Mouse (Mus musculus): Measurements from ENCODE around the gene Gm49322. TPM values are rescaled to one million over a fixed set of nuclear protein-coding genes. Genes with fewer than 3 reads are reported as not detected.

Gm49322 gene
- polyA plus RNA-seq, 1 experiment from 2014 or later = 1.9 TPM

- Histone ChIP-seq H3K27me3 (replicated peaks; ENCODE audit: control insufficient read depth, insufficient read depth, low read length) (no peaks in the 10 kb centered on the region), H3K4me1 (ENCODE audit: control insufficient read depth, insufficient read depth, low read length) (peaks cover 17% of the 10 kb centered on the region), H3K4me3 (ENCODE audit: low read depth, low read length) (0 out of 2 replicates have a peak overlapping the region, but pooled peaks have one; percentile 18), H3K36me3 (ENCODE audit: control insufficient read depth, insufficient read depth, low read length) (no peaks in the 10 kb centered on the region), H3K27ac (replicated peaks; ENCODE audit: low read depth, low read length) (peak overlapping the region; percentile 44; the same call in 1 of the 2 replicates), H3K9ac (ENCODE audit: low read depth, low read length) (no peak overlapping the region), H3K9me3 (ENCODE audit: control insufficient read depth, low read length) (no peaks in the 10 kb centered on the region), H3K4me2 (ENCODE audit: low read depth, low read length) (peak overlapping the region; percentile 33; the same call in 1 of the 2 replicates)
- ATAC-seq (ENCODE audit: low read depth) (no peak), DNase-seq (ENCODE audit: low spot score) (no peak)
- 63% methylated on average over 4 of the region's 4 CpGs for WGBS
These were observed 53.0 kb downstream of the Gm49322 start for GRCm38 (mm10) chr10:80658841-80659202.

DNA sequence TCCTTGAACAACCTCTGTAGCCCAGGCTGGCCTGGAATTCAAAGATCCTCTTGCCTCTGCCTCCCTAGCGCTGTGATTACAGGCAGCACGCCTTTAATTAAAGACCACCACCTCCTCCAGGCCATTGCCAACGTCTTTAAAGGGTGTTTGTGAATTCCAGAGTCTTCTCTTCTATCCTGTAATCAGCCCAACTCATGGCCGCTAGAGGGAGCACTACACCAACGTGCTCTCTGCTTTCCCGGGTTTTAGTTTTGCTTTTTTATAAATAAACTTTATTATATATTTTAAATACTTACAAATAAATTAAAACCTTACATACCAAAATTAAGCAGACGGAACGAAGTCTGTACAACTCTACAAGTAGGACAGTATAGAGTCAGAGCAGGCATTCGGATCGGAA is 53.4 kb downstream of the Gm49322 start:
- peaks cover 20% of the 10 kb centered on the region for H3K4me1 ChIP-seq (ENCODE audit: control insufficient read depth, insufficient read depth, low read length)
- H3K36me3 ChIP-seq (ENCODE audit: control insufficient read depth, insufficient read depth, low read length) = no peaks in the 10 kb centered on the region
- 12% methylated on average over 10 of the region's 10 CpGs for WGBS
- ATAC-seq (ENCODE audit: low read depth) (no peak), DNase-seq (ENCODE audit: low spot score) (peak; percentile 77)
- H3K27me3 ChIP-seq (replicated peaks; ENCODE audit: control insufficient read depth, insufficient read depth, low read length) = no peaks in the 10 kb centered on the region
- peak overlapping the region; percentile 18; the same call in 1 of the 2 replicates for H3K4me3 ChIP-seq (ENCODE audit: low read depth, low read length)
- H3K4me2 ChIP-seq (ENCODE audit: low read depth, low read length) = peak overlapping the region; percentile 33
- peak overlapping the region; percentile 44; the same call in 1 of the 2 replicates for H3K27ac ChIP-seq (replicated peaks; ENCODE audit: low read depth, low read length)
- no peaks in the 10 kb centered on the region for H3K9me3 ChIP-seq (ENCODE audit: control insufficient read depth, low read length)
- H3K9ac ChIP-seq (ENCODE audit: low read depth, low read length) = no peak overlapping the region

DNA sequence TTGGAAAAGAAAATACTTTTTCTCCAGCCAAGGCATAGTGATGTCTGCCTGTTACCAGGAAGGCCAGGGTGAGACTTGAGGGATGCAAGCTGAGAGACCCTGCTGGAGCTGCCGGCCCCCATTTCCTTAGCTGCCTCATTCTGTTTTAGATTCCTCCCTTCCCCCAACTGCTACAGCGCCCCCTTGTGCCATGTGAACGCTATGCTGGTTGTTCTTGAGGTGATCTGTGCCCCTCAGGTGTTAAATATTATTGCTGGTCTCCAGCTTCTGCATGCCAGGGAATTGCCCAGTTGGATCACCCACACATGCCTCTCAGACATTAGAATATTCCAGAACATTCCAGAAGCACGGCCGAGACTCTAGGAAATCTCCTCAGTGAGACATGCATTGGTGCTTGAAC is 55.3 kb downstream of the Gm49322 start:
- H3K4me1 ChIP-seq (ENCODE audit: control insufficient read depth, insufficient read depth, low read length) = peaks cover 25% of the 10 kb centered on the region
- no peak for DNase-seq (ENCODE audit: low spot score)
- H3K27ac ChIP-seq (replicated peaks; ENCODE audit: low read depth, low read length) = no peak overlapping the region
- H3K9me3 ChIP-seq (ENCODE audit: control insufficient read depth, low read length) = no peaks in the 10 kb centered on the region
- H3K27me3 ChIP-seq (replicated peaks; ENCODE audit: control insufficient read depth, insufficient read depth, low read length) = no peaks in the 10 kb centered on the region
- no peak overlapping the region for H3K4me3 ChIP-seq (ENCODE audit: low read depth, low read length)
- WGBS = 32% methylated on average over 5 of the region's 5 CpGs
- H3K36me3 ChIP-seq (ENCODE audit: control insufficient read depth, insufficient read depth, low read length) = peaks cover 4% of the 10 kb centered on the region
- no peak overlapping the region for H3K4me2 ChIP-seq (ENCODE audit: low read depth, low read length)
- no peak overlapping the region for H3K9ac ChIP-seq (ENCODE audit: low read depth, low read length)
- ATAC-seq (ENCODE audit: low read depth) = no peak

DNA sequence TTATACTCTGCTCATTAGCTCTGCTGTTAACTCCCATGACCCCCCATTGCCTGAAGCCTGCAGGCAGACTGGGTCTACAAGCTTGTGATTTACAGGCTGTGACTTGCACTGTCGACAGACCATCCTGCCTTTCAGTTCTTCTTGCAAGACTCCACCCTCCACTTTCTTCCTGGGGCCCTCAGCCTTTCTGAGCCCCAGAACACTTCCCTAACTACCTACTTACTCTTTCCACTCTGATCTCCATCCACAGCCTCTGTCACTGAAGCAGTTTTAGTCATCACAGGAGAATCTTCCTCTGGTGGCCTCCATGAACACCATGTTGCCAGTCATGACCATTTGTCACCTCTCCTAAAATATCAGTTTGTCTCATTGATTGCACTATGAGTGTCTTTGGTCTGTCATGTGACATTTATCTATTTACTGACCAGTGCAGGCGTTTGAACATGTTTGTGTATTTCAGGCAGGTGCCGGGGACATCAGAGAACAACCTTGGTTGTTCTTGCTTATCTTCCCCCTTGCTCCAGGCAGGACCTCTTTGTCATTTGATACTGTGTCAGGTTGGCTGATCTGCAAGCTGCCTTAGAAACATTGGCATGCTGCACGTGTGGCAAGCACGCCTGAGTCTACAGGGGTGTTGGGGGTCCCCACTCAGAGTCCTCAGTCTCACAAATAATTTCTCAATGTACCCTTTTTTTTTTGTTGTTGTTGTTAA is 57.8 kb downstream of the Gm49322 start:
- H3K9ac ChIP-seq (ENCODE audit: low read depth, low read length) = no peak overlapping the region
- H3K4me2 ChIP-seq (ENCODE audit: low read depth, low read length) = no peak overlapping the region
- H3K36me3 ChIP-seq (ENCODE audit: control insufficient read depth, insufficient read depth, low read length) = peaks cover 29% of the 10 kb centered on the region
- DNase-seq (ENCODE audit: low spot score) (peak; percentile 68), ATAC-seq (ENCODE audit: low read depth) (no peak)
- H3K9me3 ChIP-seq (ENCODE audit: control insufficient read depth, low read length) = no peaks in the 10 kb centered on the region
- no peak overlapping the region for H3K4me3 ChIP-seq (ENCODE audit: low read depth, low read length)
- peak overlapping the region; percentile 86 for H3K27ac ChIP-seq (replicated peaks; ENCODE audit: low read depth, low read length)
- no peaks in the 10 kb centered on the region for H3K27me3 ChIP-seq (replicated peaks; ENCODE audit: control insufficient read depth, insufficient read depth, low read length)
- H3K4me1 ChIP-seq (ENCODE audit: control insufficient read depth, insufficient read depth, low read length) = peaks cover 25% of the 10 kb centered on the region
- WGBS = 46% methylated on average over 5 of the region's 5 CpGs

DNA sequence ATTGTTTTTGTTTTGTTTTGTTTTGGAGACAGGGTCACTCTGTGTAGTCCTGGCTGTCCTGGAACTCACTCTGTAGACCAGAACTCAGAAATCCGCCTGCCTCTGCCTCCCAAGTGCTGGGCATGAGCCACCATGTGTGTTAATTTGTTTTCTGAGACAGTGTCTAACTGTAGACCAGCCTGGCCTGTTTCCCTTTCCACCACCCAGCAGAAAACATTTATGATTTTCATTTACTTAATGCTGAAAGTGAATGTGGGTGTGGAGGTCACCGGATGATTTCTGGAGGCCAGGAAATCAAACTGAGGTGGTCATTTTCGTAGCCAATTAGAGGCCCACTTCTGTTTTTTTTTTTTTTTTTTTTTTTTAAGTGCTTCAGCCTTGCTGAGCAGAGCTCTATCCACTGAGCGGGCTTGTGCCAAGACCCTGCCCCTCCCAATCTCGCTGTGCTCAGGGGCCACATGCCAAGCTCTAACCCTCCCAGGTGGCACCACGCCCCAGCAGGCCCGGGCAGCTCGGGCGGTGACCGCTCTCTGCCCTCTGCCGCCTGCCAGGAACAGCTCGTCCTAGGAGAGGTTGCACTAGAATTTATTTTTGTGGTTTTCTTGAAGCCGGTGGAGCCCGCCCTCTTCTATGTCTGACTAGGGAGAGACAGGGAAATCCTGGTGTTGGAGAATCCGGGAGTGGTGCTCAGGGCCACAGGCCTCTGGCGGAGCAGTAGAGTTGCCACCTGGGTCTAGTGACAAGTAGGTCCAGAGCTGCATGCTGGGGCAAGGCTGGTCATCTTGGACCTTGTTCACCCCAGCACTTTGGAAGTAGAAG is 58.6 kb downstream of the Gm49322 start:
- WGBS = 26% methylated on average over 16 of the region's 16 CpGs
- Histone ChIP-seq H3K4me2 (ENCODE audit: low read depth, low read length) (peak overlapping the region; percentile 47), H3K36me3 (ENCODE audit: control insufficient read depth, insufficient read depth, low read length) (peaks cover 36% of the 10 kb centered on the region), H3K4me3 (ENCODE audit: low read depth, low read length) (peak overlapping the region; percentile 2; the same call in 1 of the 2 replicates), H3K27me3 (replicated peaks; ENCODE audit: control insufficient read depth, insufficient read depth, low read length) (no peaks in the 10 kb centered on the region), H3K9me3 (ENCODE audit: control insufficient read depth, low read length) (no peaks in the 10 kb centered on the region), H3K9ac (ENCODE audit: low read depth, low read length) (peak overlapping the region; percentile 42), H3K4me1 (ENCODE audit: control insufficient read depth, insufficient read depth, low read length) (peaks cover 25% of the 10 kb centered on the region), H3K27ac (replicated peaks; ENCODE audit: low read depth, low read length) (peak overlapping the region; percentile 86)
- DNase-seq (ENCODE audit: low spot score) = peak; percentile 88
- peak; percentile 73 for ATAC-seq (ENCODE audit: low read depth)

DNA sequence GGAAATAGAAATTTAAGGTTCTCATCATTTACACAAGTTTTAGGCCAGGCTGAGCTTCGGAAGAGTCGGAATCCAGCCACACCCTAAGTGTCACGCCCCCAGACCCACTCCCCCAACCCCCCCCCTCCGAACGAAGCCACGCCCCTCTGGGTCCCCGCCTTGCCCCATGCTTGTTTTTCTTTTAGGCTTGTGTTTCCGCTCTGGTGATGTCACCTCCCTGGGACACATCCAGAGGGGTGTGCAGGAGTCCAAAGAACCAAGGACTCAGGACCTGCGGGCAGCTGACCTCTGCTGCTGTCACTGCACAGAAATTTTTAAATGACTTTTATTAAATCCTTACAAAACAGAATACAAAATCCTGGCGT is 59.2 kb downstream of the Gm49322 start:
- H3K9me3 ChIP-seq (ENCODE audit: control insufficient read depth, low read length) = no peaks in the 10 kb centered on the region
- peak overlapping the region; percentile 86 for H3K27ac ChIP-seq (replicated peaks; ENCODE audit: low read depth, low read length)
- H3K4me1 ChIP-seq (ENCODE audit: control insufficient read depth, insufficient read depth, low read length) = peaks cover 25% of the 10 kb centered on the region
- peak overlapping the region; percentile 2; the same call in 1 of the 2 replicates for H3K4me3 ChIP-seq (ENCODE audit: low read depth, low read length)
- peaks cover 42% of the 10 kb centered on the region for H3K36me3 ChIP-seq (ENCODE audit: control insufficient read depth, insufficient read depth, low read length)
- WGBS = 9% methylated on average over 10 of the region's 10 CpGs
- no peaks in the 10 kb centered on the region for H3K27me3 ChIP-seq (replicated peaks; ENCODE audit: control insufficient read depth, insufficient read depth, low read length)
- peak overlapping the region; percentile 47 for H3K4me2 ChIP-seq (ENCODE audit: low read depth, low read length)
- DNase-seq (ENCODE audit: low spot score) (peak; percentile 63), ATAC-seq (ENCODE audit: low read depth) (peak; percentile 35; the same call in 1 of the 2 replicates)
- H3K9ac ChIP-seq (ENCODE audit: low read depth, low read length) = peak overlapping the region; percentile 42; the same call in 1 of the 2 replicates

Small RNAs within 50 kb of the gene (microRNA-seq; reads per million reads assigned to microRNA genes)
- gene Mir6912 (ENCODE audit: borderline number of aligned reads) = not detected

Other genes starting within 250 kb of the Gm49322 start
- 0.47 and 0.72 TPM in 2 replicates for gene Plk5, start 249.6 kb upstream of the Gm49322 start, polyA plus RNA-seq (2014; fragmentation: Nextera tagmentation; extraction: Ambion mirVana)
- gene Mex3d, start 218.4 kb upstream of the Gm49322 start, polyA plus RNA-seq (2014; fragmentation: Nextera tagmentation; extraction: Ambion mirVana) = 6.2 and 6.4 TPM in 2 replicates
- 164 and 186 TPM in 2 replicates for gene Mbd3, start 206.5 kb upstream of the Gm49322 start, polyA plus RNA-seq (2014; fragmentation: Nextera tagmentation; extraction: Ambion mirVana)
- gene Uqcr11, start 199.2 kb upstream of the Gm49322 start, polyA plus RNA-seq (2014; fragmentation: Nextera tagmentation; extraction: Ambion mirVana) = 751 and 879 TPM in 2 replicates
- gene Tcf3, start 172.4 kb upstream of the Gm49322 start, polyA plus RNA-seq (2014; fragmentation: Nextera tagmentation; extraction: Ambion mirVana) = 93.7 and 112 TPM in 2 replicates
- not detected in 2 replicates for gene Onecut3, start 111.2 kb upstream of the Gm49322 start, polyA plus RNA-seq (2014; fragmentation: Nextera tagmentation; extraction: Ambion mirVana)
- 0.13 and 0.24 TPM in 2 replicates for gene Atp8b3, start 66.9 kb upstream of the Gm49322 start, polyA plus RNA-seq (2014; fragmentation: Nextera tagmentation; extraction: Ambion mirVana)
- gene Rexo1, start 44.5 kb upstream of the Gm49322 start, polyA plus RNA-seq (2014; fragmentation: Nextera tagmentation; extraction: Ambion mirVana) = 22.6 and 26.2 TPM in 2 replicates
- 9.7 and 9.9 TPM in 2 replicates for gene Klf16, start 28.7 kb upstream of the Gm49322 start, polyA plus RNA-seq (2014; fragmentation: Nextera tagmentation; extraction: Ambion mirVana)
- gene Abhd17a, start 15.7 kb upstream of the Gm49322 start, polyA plus RNA-seq (2014; fragmentation: Nextera tagmentation; extraction: Ambion mirVana) = 115 and 124 TPM in 2 replicates
- 84.6 and 96.3 TPM in 2 replicates for gene Scamp4, start 3.1 kb upstream of the Gm49322 start, polyA plus RNA-seq (2014; fragmentation: Nextera tagmentation; extraction: Ambion mirVana)
- gene Adat3, start 3.1 kb upstream of the Gm49322 start, polyA plus RNA-seq (2014; fragmentation: Nextera tagmentation; extraction: Ambion mirVana) = 6.1 and 6.2 TPM in 2 replicates
- 104 and 125 TPM in 2 replicates for gene Csnk1g2, start 16.8 kb downstream of the Gm49322 start, polyA plus RNA-seq (2014; fragmentation: Nextera tagmentation; extraction: Ambion mirVana)
- gene Btbd2, start 51.0 kb downstream of the Gm49322 start, polyA plus RNA-seq (2014; fragmentation: Nextera tagmentation; extraction: Ambion mirVana) = 71.6 and 81.2 TPM in 2 replicates
- gene Mknk2, start 72.1 kb downstream of the Gm49322 start, polyA plus RNA-seq (2014; fragmentation: Nextera tagmentation; extraction: Ambion mirVana) = 84.6 and 86.7 TPM in 2 replicates
- 31.2 and 37.0 TPM in 2 replicates for gene Mob3a, start 96.0 kb downstream of the Gm49322 start, polyA plus RNA-seq (2014; fragmentation: Nextera tagmentation; extraction: Ambion mirVana)
- gene Izumo4, start 96.2 kb downstream of the Gm49322 start, polyA plus RNA-seq (2014; fragmentation: Nextera tagmentation; extraction: Ambion mirVana) = 10.3 and 14.4 TPM in 2 replicates
- gene Ap3d1, start 136.2 kb downstream of the Gm49322 start, polyA plus RNA-seq (2014; fragmentation: Nextera tagmentation; extraction: Ambion mirVana) = 67.6 and 75.8 TPM in 2 replicates
- 20.7 and 21.5 TPM in 2 replicates for gene Dot1l, start 149.2 kb downstream of the Gm49322 start, polyA plus RNA-seq (2014; fragmentation: Nextera tagmentation; extraction: Ambion mirVana)
- gene Sf3a2, start 192.2 kb downstream of the Gm49322 start, polyA plus RNA-seq (2014; fragmentation: Nextera tagmentation; extraction: Ambion mirVana) = 69.6 TPM in 2 replicates
- gene Plekhj1, start 192.6 kb downstream of the Gm49322 start, polyA plus RNA-seq (2014; fragmentation: Nextera tagmentation; extraction: Ambion mirVana) = 102 and 111 TPM in 2 replicates
- 0.13 TPM in 1 of 2 replicates, not detected in the other for gene Amh, start 199.2 kb downstream of the Gm49322 start, polyA plus RNA-seq (2014; fragmentation: Nextera tagmentation; extraction: Ambion mirVana)
- 13.0 and 20.3 TPM in 2 replicates for gene Jsrp1, start 207.5 kb downstream of the Gm49322 start, polyA plus RNA-seq (2014; fragmentation: Nextera tagmentation; extraction: Ambion mirVana)
- gene Oaz1, start 220.6 kb downstream of the Gm49322 start, polyA plus RNA-seq (2014; fragmentation: Nextera tagmentation; extraction: Ambion mirVana) = 1,606 and 1,697 TPM in 2 replicates
- gene Lingo3, start 238.0 kb downstream of the Gm49322 start, polyA plus RNA-seq (2014; fragmentation: Nextera tagmentation; extraction: Ambion mirVana) = 1.2 and 1.3 TPM in 2 replicates
- 303 and 331 TPM in 2 replicates for gene Lsm7, start 249.2 kb downstream of the Gm49322 start, polyA plus RNA-seq (2014; fragmentation: Nextera tagmentation; extraction: Ambion mirVana)
- 37.6 and 40.8 TPM in 2 replicates for gene Sppl2b, start 249.3 kb downstream of the Gm49322 start, polyA plus RNA-seq (2014; fragmentation: Nextera tagmentation; extraction: Ambion mirVana)

Measured in embryonic facial prominence, embryonic 14.5 days (tissue).